Mouse (Mus musculus) cerebellum, adult 9-10 months (tissue): Measurements from ENCODE around the gene AC109138.7.

Experiments used
- DNase-seq: peaks from one replicate; pipeline ENCODE4 v3.0.0; 2022

AC109138.7 gene

GRCm38 (mm10) chr19:4193129-4193528, 21.0 kb upstream of the AC109138.7 start:
- DNase-seq: peak; percentile 64

- DNase-seq: peak; percentile 61
Observed at GRCm38 (mm10) chr19:4194021-4194724, 20.0 kb upstream of the AC109138.7 start.

DNA sequence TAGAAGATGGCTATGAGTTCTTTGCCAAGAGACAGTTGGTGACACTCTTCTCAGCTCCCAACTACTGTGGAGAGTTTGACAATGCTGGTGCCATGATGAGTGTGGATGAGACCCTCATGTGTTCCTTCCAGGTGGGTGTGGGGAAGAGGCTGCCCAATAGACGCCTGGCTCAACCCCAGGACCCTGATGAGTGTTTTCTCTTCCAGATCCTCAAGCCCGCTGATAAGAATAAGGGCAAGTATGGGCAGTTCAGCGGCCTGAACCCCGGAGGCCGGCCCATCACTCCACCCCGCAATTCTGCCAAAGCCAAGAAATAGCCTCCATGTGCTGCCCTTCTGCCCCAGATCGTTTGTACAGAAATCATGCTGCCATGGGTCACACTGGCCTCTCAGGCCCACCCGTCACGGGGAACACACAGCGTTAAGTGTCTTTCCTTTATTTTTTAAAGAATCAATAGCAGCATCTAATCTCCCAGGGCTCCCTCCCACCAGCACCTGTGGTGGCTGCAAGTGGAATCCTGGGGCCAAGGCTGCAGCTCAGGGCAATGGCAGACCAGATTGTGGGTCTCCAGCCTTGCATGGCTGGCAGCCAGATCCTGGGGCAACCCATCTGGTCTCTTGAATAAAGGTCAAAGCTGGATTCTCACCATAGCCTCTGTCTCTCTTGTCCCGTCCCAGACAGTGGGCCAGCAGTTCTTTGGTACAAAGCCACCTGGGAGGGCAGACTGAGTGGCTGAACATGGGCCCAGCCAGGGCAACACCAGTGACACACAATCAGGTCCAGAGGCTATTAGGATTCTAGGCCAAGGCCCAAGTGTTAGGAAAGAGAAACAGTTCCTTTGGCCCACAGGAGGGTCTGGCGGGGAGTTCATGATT, 19.1 kb upstream of the AC109138.7 start:
- DNase-seq: peak; percentile 91

DNA sequence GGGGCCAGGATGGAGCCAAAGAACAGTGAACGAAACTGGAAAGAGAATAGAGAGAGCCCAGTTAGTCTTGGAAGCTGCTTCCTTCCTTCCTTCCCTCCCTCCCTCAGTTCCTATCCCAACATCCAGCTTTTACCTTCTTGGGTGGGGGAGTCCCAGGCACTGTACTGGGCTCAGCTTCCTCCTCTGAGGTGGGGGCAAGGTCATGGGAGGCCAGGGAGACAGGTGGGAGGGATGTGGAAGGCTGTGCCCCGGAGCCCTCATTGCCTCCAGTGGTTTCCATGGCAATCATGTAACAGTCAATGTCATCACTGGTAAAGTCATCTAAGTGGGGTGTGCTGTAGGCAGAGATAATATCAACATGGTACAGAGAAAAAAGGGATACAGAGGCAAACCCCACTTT, 18.1 kb upstream of the AC109138.7 start:
- DNase-seq: no peak

GRCm38 (mm10) chr19:4196548-4196947, 17.6 kb upstream of the AC109138.7 start:
- DNase-seq: peak; percentile 53

DNA sequence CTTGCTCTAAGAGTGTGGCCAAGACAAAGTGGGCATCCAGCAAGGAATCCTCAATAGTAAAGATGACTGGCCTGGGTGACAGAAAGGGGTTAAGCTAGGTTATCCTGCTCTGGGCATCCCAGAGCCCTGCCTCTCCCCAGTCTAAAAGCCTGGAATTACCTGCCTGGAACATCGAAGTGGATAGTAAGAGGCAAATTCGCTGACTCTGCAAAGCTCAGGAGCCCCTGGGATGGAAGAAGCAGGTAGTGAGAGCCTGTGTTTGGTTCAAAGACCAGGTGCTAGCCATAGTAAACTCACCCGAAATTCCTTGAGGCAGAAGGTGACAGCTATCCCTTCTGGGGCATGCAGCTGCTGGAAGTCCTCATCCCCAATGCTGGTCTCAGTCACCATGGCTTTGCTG, 17.0 kb upstream of the AC109138.7 start:
- no peak for DNase-seq

DNA sequence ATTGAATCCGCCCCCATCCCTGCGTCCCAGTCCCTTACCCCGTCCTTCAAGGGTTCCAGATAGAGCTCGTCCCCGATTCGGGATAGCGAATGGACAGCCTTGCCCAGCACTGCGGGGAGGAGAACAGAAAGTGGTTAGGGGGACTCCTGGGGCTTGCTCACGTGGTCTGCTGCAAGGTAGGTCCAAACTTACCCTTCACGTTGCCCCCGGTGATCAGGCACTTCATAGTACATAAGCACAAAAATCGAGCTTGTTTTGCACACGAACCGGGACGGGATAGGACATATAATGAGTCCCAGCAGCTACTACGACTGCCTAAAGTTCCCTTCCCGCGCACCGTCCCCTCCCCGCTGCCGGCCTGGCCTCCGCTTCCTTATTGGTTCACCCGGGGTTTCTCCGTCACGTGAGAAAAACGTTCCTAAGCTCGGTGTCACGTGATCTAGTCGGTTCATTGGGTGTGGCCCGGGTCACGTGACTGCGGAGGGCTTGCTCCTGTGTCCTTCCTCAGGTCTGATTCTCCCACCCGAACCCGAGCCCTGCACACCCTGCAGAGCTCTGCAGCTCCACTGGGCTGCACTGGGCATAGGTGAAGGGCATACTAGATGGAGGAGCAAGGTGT, 12.8 kb upstream of the AC109138.7 start, which contains the start of gene Rad9a:
Gene Rad9a, minus strand, starts transcription at position 372 of the 619 bp plus-strand sequence.
- DNase-seq: peak; percentile 98

DNA sequence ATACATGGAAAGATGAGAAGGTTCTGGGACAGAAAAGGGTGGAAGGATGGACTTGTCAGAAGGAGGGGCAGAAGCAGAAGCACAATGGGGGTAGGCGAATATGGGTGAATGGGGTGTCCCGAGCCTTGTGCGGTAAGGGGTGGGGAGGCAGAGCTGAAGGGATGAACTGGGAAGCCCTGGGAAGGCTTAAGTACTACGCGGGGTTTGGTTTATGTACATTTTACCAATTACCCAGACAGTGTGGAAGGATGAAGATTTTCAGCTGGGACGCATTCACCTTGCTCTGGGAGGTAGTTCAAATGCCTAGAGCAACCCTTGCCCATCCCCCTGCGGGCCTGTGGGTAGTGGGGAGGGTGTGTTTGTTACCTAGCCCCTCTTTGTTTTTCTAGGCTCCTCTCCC, 12.0 kb upstream of the AC109138.7 start:
- DNase-seq: no peak

GRCm38 (mm10) chr19:4203148-4203547, 11.0 kb upstream of the AC109138.7 start:
- DNase-seq: no peak

- DNase-seq: no peak
Observed at GRCm38 (mm10) chr19:4203604-4204326, 10.4 kb upstream of the AC109138.7 start.

DNA sequence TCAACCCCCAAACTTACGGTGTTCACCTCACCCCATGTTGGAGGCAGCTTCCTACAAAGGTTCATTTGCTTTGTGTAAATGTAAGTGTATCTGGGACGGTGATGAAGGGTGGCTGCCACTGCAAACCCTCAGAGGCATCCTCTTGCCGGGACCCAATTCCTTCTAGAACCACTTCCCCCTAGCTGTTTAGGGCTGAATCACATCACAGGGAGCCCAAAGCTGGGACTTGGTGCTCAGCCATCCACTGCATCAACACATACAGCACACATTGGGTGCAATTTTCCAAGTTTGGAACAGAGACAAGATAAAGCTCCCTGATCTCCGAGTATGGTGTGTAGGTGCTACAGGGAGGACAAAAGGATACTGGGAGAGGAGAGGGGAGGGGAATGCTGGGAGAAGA, 9.3 kb upstream of the AC109138.7 start:
- DNase-seq: no peak

DNA sequence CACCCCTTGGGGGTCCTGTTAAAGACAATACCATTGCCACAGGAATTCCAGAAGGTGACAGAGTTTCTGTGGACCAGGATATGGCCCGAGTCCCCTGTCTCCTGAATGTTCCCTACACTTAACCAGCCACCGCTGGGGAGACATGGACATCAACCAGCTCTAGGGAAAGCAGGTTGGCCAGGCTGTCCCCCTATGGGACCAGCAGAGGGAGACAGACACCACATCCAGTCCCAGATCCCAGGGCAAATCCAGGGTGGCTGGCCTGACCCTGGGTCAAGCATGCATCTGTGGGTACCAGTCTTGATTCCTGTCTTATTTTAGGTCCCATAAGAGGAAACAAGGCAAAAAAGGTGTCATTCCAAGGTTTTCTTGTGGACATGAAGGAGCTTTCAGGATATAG, 7.2 kb upstream of the AC109138.7 start:
- DNase-seq: peak; percentile 81

DNA sequence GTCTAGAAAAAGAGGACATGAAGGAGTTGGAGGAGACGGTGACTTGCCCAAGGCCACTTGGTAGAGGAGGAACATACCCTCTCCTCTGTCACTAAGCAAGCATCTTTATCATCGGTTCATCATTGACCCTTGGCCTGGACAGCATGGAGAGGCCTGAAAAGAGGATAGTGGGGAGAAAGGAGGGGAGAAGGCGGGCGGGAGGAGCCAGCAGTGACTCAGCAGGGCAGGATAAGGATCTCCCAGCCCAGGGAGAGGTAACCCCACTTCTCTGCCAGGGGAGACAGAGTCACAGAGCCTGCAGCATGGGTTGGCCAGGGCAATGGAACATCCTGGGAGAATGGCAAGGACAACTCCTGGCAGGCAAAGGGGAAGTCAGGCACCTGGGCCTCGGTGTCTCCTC, 5.6 kb upstream of the AC109138.7 start:
- no peak for DNase-seq

GRCm38 (mm10) chr19:4211891-4212588, 2.1 kb upstream of the AC109138.7 start:
- no peak for DNase-seq

GRCm38 (mm10) chr19:4213524-4213974, 608 bp upstream of the AC109138.7 start:
- no peak for DNase-seq

GRCm38 (mm10) chr19:4214771-4215450, 754 bp downstream of the AC109138.7 start:
- DNase-seq: no peak

GRCm38 (mm10) chr19:4215451-4215840, 1.3 kb downstream of the AC109138.7 start:
- DNase-seq: no peak

GRCm38 (mm10) chr19:4216041-4216685, 2.0 kb downstream of the AC109138.7 start:
- DNase-seq: no peak

- no peak for DNase-seq
Observed at GRCm38 (mm10) chr19:4217140-4217539, 3.0 kb downstream of the AC109138.7 start.

- no peak for DNase-seq
Observed at GRCm38 (mm10) chr19:4217855-4218254, 3.7 kb downstream of the AC109138.7 start.

DNA sequence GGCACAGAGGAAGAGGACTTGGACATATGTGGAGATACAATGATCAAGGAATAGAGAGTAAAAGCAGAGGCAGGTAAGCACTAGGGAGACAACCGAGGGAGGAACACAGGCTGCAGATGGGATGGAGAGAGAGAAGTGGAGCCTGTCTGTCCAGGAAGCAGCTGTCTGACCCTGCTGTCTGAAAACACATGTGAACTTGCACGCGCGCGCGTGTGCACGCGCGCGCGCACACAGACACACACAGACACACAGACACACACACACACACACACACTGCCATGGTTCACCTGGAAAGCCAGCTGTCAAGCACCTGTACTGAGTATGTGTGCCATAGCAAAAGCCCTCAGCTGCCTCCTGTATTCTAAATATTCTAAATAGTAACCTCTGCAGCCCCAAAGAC, 4.1 kb downstream of the AC109138.7 start:
- DNase-seq: no peak
